Mouse (Mus musculus) embryonic stem cell, embryonic (primary cell): ENCODE measurements at regions not wholly inside any gene's neighbourhood (a gene's known extent, or its start where the extent isn't known, plus 50 kb on each side); places are given as distances from the start of the nearest gene placed in this dataset.

Experiments
- CTCF ChIA-PET, 4 experiments: fragments of 300-600 bp in 2 of 4; fragments of 350-600 bp in 2 of 4; sonication (Branson Sonifier 250); formaldehyde crosslinking; loops; one replicate each; lab custom pipeline; 2022; ENCODE audit warnings: inconsistent platforms in 2 of 4; lab: Charles Lee
- POLR2A ChIA-PET, 4 experiments: fragments of 300-600 bp in 2 of 4; fragments of 350-600 bp in 2 of 4; sonication (Branson Sonifier 250); formaldehyde crosslinking; loops; one replicate each; lab custom pipeline; 2022; ENCODE audit warnings: antibody characterized with exemption in 4 of 4, inconsistent platforms in 1 of 4; lab: Charles Lee

GRCm38 (mm10) chr9:41517053-41517696 is 355.7 kb upstream of the Ubash3b start:
- ChIA-PET POLR2A (interaction anchor here in 1 of 4 experiments (0.7 kb wide), 1 partner anchor 37 kb away, joined by 10 read pairs; no protein-coding TSS in a partner anchor), CTCF (interaction anchor here in 1 of 4 experiments (0.7 kb wide), 1 partner anchor 166 kb away, joined by 8 read pairs; no protein-coding TSS in a partner anchor)

GRCm38 (mm10) chr9:41515192-41515591 is 353.7 kb upstream of the Ubash3b start:
- POLR2A ChIA-PET = no interaction called here
- CTCF ChIA-PET = no interaction called here

DNA sequence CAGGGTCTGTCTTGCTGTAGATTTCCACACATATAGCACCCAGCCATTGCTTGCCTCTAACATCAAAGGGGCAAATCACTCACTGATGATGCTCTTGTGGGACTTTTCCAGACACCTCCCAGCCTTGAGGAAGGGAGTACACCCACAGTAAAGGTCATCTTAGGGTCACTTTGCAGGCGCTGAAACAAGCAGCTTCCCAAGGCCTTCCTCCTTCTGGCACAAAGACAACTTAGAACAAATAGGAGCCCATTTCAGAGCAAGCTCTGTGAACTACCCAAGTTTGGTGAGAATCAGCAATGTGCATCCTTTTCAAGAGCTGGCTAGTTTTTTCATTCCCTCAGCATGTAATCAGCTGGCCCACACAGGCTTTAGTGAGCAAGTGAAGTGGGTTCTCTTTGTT is 352.2 kb upstream of the Ubash3b start:
- POLR2A ChIA-PET = no interaction called here

DNA sequence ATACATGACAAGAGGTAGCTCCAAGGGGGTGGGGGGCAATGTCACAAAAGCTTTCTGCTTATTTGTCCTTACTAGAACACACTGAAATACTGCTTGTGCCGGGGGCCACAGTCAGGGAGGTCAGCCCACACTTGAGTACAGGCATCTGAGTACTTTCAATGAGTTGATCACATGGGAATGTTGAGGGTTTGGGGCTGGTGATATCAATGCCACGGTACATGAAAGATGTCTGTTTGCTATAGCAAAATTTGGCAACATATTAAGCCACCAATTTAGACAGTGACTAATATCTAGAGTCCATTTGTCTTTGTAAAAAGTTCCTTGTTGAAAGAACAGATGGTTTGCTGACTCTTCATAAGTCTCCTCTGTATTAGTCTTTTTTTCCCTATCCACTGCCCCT is 348.1 kb upstream of the Ubash3b start:
- ChIA-PET CTCF (interaction anchor here in 1 of 4 experiments (0.6 kb wide), 1 partner anchor 326 kb away, joined by 7 read pairs; no protein-coding TSS in a partner anchor), POLR2A (interaction anchor here in 1 of 4 experiments (0.6 kb wide), 1 partner anchor 18 kb away, joined by 3 read pairs; no protein-coding TSS in a partner anchor)

More for the DNA sequence above, 352.2 kb upstream of the Ubash3b start:
- CTCF ChIA-PET = no interaction called here

- CTCF ChIA-PET = interaction anchor here in 1 of 4 experiments (0.6 kb wide), 1 partner anchor 326 kb away, joined by 7 read pairs; no protein-coding TSS in a partner anchor
- POLR2A ChIA-PET = interaction anchor here in 2 of 4 experiments (0.5 to 0.6 kb wide), 2 partner anchors 18 to 213 kb away, joined by 3 read pairs; no protein-coding TSS in a partner anchor
These were observed 347.2 kb upstream of the Ubash3b start for GRCm38 (mm10) chr9:41508746-41509145.

- CTCF ChIA-PET = no interaction called here
- POLR2A ChIA-PET = no interaction called here
These were observed 336.8 kb upstream of the Ubash3b start for GRCm38 (mm10) chr9:41498326-41498725.

GRCm38 (mm10) chr9:41490112-41490511 is 328.6 kb upstream of the Ubash3b start:
- CTCF ChIA-PET = no interaction called here

DNA sequence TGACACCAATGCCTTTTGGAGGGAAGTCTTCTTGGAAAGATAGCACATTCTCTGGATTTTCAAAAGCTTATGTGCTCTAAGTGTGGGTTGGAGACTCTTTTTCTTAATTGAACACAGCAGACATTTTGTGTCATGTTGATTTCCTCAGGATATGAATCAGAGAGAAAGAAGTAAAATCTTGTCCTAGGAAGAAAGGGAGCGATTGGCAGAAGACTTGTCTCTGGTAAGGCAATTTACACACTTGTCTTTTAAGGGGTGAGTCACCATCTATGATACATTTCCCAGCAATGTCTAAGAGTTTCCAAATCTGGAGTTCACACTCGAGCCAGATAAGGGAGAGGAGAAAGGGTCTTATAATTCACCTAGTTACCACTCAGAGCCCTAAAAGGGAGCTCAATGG is 326.5 kb upstream of the Ubash3b start:
- CTCF ChIA-PET = no interaction called here
- POLR2A ChIA-PET = no interaction called here

More at GRCm38 (mm10) chr9:41490112-41490511, 328.6 kb upstream of the Ubash3b start:
- POLR2A ChIA-PET = no interaction called here

DNA sequence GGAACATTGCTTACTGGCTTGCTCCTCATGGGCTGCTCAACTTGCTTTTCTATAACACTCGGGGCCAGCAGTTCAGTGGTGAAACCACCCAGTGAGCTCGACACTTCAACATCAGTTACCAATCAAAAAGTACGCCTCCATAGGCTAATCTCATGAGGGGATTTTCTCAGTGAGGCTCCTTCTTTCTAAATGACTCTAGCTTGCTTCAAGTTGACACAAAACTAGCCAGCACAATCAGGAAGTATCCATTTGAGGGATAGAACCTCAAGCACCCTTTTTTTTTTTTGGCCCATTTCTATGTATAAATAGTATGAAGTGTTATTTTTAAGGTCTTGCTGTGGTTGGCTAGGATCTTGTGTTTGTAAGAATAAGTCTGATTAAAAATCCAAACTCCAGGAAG is 321.7 kb upstream of the Ubash3b start:
- ChIA-PET POLR2A (interaction anchor here in 1 of 4 experiments (0.5 kb wide), 1 partner anchor 65 kb away, joined by 4 read pairs; no protein-coding TSS in a partner anchor), CTCF (no interaction called here)

- POLR2A ChIA-PET = no interaction called here
- CTCF ChIA-PET = no interaction called here
These were observed 320.2 kb upstream of the Ubash3b start for GRCm38 (mm10) chr9:41481611-41482266.

DNA sequence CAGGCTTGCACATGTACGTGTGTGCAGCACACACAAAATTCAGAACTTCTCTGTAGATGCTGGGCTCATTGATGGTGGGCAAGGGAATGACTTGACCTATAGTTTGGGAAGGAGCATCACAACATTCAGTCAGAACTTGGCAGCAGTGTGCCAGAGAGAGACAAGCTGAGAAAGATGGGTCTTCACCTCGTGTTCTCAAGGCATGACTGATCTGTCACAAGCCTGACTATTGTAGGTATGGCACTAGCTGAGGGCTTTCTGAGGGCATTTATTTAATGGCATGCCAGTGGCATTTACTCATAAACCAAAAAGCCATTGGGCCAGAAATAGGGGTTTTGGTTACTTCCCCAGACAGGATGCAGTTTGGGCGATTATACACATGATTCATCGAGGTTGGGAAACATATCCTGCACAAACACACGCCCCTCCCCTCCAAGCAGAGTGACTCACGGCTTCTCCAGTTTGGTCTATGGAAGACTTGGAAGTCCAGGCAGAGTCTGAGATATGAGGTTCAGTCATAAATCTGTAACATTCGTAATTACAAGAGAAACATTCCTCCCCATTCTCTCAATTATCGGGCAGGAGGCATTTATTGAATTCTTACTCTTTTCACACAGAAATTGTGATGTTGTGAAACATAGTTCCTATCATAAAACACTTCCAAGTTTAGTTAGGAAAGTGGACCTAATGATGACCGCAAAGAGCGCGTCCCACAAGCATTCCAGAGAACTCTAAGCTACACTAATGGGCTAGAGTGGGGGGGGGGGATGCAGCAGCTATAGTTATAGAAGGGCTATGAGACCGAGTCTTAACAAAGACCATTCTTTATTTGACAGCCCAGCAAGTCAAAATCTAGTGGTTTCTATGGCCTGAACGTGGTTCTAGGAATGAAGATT is 318.6 kb upstream of the Ubash3b start:
- POLR2A ChIA-PET = no interaction called here
- CTCF ChIA-PET = interaction anchor here in 1 of 4 experiments (0.6 kb wide), 1 partner anchor 291 kb away, joined by 3 read pairs; no protein-coding TSS in a partner anchor

DNA sequence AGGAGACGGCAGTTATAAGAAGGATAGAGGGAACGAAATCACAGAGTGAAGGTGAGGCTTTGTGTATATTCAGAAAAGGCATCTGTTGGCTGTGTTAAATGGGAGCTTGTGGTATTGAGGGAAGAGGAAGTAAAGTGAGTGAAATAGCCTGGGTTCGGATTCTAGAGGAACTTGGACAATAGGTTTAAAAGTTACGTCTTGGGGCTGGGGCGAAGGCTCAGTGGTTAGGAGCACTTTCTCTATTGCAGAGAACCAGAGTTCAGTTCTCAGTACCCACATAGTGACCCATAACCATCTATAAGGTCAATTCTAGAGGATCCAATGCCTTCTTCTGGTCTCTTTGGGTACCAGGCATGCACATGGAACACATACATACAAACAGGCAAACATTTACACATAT is 317.6 kb upstream of the Ubash3b start:
- POLR2A ChIA-PET = no interaction called here
- CTCF ChIA-PET = interaction anchor here in 1 of 4 experiments (1.0 kb wide), 1 partner anchor 471 kb away, joined by 3 read pairs; no protein-coding TSS in a partner anchor

DNA sequence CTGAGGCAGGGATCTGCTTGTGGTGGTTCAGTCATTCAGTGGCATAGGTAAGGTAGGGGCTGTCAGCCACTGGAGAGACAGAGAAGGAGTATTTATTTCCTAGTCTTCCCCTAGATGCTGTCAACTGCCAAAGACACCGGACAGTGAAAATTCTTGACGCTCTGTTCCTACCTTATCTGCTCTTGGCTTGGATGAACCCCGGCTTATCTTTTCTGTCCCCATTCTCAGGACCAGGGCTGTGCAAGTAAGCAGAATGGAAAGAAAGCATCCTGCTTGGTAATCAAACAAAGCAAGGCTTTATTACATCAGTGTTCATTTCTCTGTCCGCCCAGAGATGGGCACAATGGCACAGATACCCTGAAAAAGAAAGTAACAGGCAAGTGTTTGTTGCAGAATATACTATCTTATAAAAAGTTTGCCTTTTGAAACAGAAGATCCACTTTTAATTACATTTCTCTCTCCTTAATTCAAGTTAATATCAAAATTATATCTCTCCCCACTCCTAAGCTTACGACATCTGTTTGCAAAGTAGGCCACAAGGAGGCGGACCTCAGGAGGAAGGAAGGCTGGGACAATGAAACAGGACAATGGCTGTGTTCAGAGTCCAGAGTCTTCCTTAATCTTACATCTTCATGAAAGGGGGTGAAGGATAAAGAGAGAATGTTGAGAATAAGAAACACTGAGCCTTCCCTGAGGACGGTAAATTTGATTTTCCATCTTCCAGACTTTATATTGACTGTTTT is 316.8 kb upstream of the Ubash3b start:
- POLR2A ChIA-PET = no interaction called here

DNA sequence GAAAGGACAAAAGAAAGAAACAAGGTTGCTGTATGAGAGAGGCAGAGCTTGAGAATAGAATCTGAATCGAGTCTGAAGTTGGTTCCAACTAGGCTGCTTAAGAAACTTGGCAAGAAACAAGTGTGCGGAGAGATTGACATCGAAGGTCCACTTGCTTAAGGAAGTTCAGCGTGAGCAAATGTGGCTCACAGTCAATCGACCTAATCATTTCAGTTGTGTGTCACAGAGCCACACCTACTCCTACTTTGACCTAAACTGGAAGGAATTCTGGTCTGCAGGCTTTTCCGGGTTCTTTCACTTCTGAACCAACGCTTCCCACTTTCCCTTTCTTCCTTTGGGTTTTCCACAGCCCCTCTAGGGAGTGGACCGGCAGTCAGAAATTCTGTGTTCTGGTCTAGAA is 313.8 kb upstream of the Ubash3b start:
- ChIA-PET CTCF (interaction anchor here in 3 of 4 experiments (0.5 to 2.1 kb wide), 14 partner anchors 13 to 1421 kb away, joined by 3 to 9 read pairs (median 3); no protein-coding TSS in a partner anchor), POLR2A (interaction anchor here in 1 of 4 experiments (0.6 kb wide), 1 partner anchor 261 kb away, joined by 3 read pairs; no protein-coding TSS in a partner anchor)

More for the DNA sequence above, 316.8 kb upstream of the Ubash3b start:
- CTCF ChIA-PET = interaction anchor here in 1 of 4 experiments (1.0 kb wide), 1 partner anchor 472 kb away, joined by 3 read pairs; no protein-coding TSS in a partner anchor

GRCm38 (mm10) chr9:41474945-41475297 is 313.4 kb upstream of the Ubash3b start:
- POLR2A ChIA-PET = interaction anchor here in 1 of 4 experiments (0.6 kb wide), 1 partner anchor 262 kb away, joined by 3 read pairs; no protein-coding TSS in a partner anchor
- CTCF ChIA-PET = interaction anchor here in 3 of 4 experiments (0.5 to 2.1 kb wide), 16 partner anchors 13 to 1421 kb away, joined by 3 to 9 read pairs (median 3); no protein-coding TSS in a partner anchor

- CTCF ChIA-PET = interaction anchor here in 3 of 4 experiments (0.5 to 2.1 kb wide), 17 partner anchors 12 to 1421 kb away, joined by 3 to 9 read pairs (median 3); no protein-coding TSS in a partner anchor
- POLR2A ChIA-PET = no interaction called here
These were observed 312.9 kb upstream of the Ubash3b start for GRCm38 (mm10) chr9:41474244-41474944.

- ChIA-PET CTCF (interaction anchor here in 2 of 4 experiments (0.6 to 2.1 kb wide), 4 partner anchors 11 to 490 kb away, joined by 3 to 9 read pairs (median 7); no protein-coding TSS in a partner anchor), POLR2A (no interaction called here)
These were observed 312.0 kb upstream of the Ubash3b start for GRCm38 (mm10) chr9:41473506-41473905.
